Mouse (Mus musculus) megakaryocyte, adult 5-6 weeks (primary cell): ENCODE measurements around the gene Galnt10. TPM values are rescaled to one million over a fixed set of nuclear protein-coding genes. Genes with fewer than 3 reads are reported as not detected.

ENCODE experiments used
- ATAC-seq: 2 replicates; pipeline ENCODE4 v1.8.0; 2016; ENCODE audit warnings: mild to moderate bottlenecking, inconsistent platforms; ENCODE audit not compliant: poor library complexity, severe bottlenecking
- total RNA-seq, 2 experiments: library from RNA; stranded (forward) in 1 of 2; stranded (reverse) in 1 of 2; fragments of 153-499, 151-499 nt in 1 of 2; fragments of 221-1000, 200-1000 nt in 1 of 2; gene quantifications; 2 replicates each; pipeline versions ENCODE4 v1.2.3 to v1.2.4; 2015 to 2017

The Galnt10 gene
- total RNA-seq (2015), result 14.6 and 16.6 TPM in 2 replicates
- total RNA-seq (2017), result 22.2 and 28.7 TPM in 2 replicates

DNA sequence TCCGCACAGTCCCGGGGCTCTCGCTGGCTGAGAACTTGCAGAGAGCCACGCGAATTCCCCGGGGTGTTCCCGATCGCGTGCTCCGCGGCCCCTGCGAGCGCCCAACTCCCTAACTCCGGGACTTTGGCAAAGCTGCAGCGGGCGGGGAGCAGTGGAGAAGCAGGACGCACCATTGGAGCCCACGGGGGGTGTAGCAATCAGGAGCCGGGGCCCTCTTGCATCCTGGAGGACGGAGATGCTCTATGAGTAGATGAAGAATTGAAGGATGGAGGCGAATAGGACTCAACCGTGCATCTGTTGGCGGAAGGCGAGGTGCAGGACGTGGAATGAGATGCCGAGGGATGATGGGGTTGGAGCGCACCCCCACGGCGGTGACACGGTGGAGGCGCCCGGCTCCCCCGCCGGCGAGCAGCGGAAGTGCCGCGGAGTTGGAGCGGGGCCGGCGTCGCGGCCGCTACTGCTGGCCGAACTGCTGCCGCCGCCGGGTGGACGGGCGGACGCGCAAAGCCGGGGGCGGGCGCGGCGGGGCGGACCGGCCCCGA, at the start of gene Galnt10:
TSS of gene Galnt10 (plus strand) at position 425 of the 542 bp plus-strand sequence.
- peak; percentile 82 for ATAC-seq

DNA sequence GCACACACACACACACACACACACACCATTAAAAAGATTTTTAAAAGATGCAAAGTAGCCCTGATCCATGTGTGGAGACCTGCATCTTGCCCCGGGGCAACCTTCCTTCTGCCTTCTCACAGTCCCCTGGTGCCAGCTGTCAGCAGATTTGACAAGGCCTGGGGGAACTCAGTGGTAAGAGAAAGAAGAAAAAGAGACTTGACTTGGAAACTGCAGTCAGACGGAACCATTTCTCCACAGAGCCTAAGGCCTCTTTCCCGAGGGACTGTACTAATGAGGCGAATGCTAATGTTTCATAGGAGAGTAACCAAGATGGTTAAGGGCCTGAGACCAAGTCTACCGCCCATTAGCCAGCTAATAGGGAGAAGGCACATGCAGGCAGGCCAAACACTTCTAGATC, 49.3 kb upstream of the Galnt10 start:
- no peak for ATAC-seq

DNA sequence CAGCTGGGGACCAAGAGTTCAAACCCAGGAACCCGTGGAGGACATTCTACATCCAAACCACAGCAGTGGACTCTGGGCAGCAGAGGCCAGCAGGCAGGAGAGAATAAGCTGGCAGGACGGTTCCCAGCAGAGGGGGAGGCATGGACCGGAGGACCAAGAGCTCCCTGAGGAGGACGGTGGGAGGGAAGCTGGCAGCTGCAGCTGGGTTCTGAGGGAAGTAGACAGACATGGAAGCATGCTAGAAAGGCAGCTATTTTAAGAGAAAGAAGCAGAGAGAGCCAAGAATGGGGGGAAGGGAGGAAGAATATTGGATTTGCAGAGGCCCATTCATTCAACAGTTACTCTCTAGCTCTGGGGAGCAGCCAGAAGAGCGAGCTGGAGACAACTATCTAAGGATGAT, 47.1 kb upstream of the Galnt10 start:
- no peak for ATAC-seq

DNA sequence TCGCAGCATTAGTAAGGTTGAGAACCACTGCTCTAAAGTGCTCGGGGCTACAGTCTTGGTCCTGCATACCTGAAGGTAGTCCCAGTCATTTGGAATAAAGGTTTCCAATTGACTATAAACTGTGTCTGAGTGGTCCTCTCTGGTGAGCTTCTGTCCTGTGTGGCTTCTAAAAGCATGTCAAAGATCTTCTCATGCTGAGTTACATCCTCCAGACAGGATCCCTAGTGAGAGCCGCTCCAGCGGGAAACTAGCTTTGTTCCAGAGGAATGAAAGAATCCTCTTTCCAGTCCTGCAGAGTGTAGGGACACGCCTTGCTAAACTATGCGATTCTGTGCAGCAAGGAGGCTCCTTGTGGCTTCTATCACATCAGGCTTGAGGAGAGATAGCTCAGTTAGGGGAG, 45.9 kb upstream of the Galnt10 start:
- no peak for ATAC-seq

DNA sequence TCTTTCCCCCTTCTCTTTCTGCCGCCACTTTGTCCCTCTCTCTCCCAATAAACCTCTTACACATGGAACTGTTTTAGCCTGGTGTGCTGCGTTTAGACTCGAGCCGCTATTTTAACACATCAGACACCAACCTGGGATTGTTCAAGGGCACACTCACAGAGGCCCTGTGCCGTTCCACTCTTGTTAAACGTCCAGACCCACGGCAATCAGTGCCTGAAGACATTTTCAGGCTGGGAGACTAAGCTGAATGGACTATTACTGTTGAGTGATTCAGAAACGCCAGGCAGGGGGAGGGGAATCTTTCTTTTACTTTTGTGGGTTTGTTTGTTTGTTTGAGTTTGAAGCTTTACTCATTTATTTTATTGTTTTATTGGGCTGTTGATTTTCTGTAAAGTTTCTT, 45.1 kb upstream of the Galnt10 start:
- ATAC-seq, result no peak

DNA sequence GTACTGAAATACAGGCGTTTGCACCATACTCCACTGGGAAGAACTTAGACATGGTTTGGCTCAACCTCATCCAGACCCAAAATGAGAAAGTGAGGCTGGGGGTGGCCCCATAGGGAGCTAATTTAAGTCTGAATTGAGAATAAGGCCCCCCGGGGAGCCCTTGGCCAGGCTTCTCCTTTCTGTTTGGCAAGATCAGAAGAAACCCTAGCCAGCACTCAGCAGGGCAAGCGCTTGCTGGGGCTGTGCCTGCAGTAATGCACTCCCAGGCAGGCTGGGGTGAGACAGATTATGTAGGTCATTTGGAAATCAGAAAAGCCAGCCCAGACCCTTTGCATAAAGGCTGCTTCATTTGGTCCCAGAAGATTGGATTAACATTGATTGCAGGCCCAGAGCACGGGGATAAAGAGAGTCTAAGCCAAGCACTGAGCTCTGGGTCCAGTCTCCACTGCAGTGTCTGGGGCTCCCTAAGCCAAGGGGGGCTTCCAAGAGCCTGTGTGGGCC, 44.6 kb upstream of the Galnt10 start:
- no peak for ATAC-seq

DNA sequence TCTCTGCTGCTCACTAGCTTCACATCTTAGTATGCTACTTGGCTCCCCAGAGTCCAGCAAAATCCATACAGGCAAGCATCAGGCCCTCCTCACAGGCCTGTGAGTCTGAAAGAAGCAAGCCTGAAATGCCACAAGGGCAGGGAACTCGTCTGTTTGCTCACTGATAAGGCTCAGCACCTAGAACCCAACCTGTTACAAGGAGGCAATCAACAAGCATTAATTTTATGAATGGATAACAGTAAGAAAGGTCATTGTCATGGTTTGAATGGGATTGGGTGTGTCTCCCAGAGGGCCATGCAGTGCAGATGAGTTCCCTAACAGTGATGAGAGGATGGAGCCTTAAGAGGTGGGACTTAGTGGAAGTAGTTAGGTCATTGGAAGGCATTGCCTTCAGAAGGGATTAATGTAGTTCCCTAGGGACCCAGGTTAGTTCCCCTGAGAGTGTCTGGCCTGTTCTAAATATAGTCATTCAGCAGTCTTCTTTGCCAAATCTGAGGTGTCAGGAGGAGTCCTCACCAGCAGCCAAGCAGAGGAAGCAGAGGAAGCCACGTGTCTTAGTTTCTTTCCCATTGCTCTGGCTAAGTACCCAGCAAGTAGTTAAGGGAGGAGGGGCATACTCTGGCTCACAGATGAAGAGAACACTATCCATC, 43.3 kb upstream of the Galnt10 start:
- ATAC-seq, result no peak

DNA sequence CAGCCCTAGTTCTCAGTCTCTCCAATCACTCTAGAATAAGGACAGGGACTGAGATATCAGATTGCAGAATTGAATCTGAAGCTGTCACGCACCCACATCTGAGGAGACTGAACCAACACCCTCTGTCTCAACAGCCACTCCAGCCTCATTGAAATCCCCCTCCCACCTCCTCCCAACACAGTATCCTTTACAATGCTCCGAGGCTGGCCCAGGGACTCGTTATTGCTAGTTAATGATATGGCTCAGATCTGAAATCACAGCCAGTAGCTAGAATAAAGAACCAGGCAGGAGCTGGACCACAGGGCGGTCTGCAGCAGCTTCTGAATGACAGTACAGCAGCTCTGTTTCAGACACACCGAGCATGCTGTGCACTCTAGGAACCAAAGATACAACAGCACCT, 40.2 kb upstream of the Galnt10 start:
- no peak for ATAC-seq

DNA sequence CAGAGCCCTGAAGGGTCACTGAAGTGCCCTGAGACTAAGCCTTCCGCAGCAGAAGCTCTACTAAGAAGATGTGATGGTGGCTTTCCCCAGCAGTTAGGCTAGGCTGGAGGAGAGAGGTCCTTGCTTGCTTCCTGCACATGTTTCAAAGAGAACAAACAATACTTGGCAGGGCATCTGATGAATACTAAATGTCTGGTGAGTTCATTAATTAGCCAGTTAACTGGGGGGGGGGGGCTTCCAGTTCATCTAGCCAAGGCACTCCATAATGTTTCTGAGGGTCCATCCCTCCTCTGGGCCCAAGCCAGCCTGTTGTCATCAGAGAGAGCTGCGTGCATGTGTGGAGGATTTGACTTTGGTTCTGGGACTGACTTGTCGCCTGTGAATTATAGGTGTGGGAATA, 39.6 kb upstream of the Galnt10 start:
- no peak for ATAC-seq

DNA sequence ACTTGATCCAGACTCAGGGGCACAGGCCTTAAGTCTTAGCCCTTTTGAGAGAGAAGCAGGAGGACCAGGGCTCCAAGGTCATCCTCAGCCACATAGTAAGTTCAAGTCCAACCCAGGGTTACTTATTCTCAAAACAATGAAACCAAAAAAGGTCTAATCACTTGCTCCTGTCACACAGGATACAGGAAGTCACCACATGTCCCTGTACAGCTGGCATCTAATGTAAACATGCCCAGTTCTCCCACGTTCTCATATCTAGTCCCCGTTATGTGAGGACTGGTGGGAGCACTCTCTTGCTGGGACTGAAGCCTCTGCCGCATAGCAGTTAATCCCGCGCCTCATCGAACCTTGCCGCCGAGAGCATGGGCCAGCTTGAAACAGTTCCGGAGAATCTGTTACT, 30.7 kb upstream of the Galnt10 start:
- ATAC-seq, result no peak

DNA sequence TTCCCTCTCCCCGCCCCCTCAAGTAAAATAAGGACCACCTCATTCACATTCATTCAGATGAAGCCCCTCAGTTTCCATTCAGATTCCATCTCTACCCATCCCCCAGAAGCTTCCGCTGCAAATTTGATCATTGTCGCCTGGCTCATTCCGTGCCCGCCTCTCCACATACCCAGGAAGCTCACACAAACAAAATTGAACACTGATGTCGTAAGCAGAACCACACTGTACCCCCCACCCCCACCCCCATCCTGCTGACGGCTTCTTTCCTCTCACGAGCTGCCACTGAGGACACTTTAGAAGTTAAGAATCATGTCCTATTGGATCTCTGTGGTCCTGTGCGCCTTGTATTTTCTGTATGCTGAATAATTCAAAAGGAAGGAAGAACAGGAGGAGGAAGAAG, 30.0 kb upstream of the Galnt10 start:
- no peak for ATAC-seq

DNA sequence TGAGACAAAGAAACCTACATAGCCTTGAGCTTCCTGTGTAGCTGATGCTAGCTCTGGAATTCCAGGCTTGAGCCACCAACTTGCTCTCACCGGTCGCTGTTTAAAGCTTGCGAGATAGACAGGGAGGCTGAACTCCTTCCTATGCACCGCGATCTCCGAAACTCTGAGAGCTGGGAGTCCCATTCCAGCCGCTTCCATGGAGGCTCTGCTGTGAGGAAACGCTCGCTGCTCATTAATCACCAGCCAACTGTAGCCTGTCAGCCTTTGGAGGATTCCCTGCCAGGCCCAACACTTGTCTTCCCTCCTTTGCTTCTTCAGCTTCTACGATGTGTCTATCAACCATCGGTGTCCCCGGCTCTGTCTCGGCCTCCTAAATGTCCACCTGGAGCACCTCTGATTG, 29.4 kb upstream of the Galnt10 start:
- no peak for ATAC-seq

DNA sequence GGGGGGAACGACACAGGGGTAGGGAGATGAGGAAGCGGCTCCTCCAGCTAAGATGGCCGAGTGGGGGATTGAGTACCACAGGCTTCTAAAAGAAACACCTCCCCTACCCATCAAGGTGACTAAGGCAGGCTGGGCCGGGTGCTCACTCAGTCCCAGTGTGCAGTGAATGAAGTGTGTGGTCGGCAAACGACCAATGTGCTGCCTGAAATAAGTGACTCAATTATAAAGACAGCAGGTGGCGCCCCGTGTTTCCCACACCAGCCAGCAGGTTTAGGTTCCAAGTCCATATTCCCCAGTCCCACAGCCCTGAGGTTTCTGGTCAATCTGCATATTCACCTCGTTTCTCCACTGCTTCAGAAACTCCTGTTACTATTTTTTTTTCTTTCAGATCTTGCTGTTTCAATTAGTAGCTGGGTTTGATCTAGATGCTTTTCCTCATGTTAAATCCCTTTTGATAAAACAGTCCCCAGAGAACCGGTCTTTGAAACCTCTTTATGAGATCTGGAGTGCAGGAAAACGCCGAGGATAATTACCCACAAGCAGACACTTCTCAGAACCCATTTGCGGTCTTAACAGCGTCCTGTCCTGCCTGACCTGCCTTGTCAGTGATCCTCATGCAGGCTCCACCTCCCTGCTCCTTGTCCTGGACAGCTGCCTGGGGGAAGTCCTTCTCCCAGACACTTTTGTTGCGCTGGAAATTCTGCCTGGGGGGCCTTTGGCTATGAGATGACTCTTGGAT, 27.5 kb upstream of the Galnt10 start:
- ATAC-seq, result peak; percentile 59; the same call in 1 of the 2 replicates

DNA sequence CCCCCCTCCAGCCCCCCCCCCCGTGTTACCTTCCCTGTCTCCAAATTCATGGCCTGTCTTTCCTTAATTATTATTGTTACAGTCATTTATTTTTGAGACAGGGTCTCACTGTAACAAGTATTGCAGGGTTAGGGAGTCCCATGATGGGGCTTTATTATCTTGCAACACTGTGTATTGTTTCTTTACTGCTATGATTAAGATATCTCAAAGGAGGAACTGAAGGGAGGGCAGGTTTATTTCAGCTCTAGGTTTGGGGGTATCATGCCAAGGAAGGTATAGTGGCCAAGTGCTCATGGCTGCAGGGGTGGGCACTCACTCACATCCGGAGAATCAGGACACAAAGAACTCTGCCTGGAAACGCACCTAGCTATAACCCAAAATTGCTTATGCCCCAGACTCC, 23.8 kb upstream of the Galnt10 start:
- no peak for ATAC-seq

DNA sequence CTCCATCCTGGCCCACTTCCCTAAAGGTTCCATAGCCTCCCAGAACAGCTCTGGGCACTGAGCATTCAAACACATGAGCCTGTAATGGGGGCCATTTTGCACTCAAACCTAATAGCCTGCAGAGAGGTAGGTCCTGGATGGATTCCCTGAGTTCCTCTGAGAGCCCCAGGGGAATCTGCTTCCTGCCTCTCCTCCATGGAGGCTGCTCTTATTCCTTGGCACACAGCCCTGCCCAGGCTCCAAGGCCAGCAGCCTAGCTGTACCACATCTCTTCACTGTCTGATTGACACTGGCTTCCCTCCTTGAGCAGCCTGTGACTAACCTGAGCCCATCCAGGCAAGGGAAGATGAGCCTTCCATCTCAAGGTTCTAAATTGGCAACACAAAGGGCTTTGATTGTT, 23.4 kb upstream of the Galnt10 start:
- no peak for ATAC-seq

DNA sequence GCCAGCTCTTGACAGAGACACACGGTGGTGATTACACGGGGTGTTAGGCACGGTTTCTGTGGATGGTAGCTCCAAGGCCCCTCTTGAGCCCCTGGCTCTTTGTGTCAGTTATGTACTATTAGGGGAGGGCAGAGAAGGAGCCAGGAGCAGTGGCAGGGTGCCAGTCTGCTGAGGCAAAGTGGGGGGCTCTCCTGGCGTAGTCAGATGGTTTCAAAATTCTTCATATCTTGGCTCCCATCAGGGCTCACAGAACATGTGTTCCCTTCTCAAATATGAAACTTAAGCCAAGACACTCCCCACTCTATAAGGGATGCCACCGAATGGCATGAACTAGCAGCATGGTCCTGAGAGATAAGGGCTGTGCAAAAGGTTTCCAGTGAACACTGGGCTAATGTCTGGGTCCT, 20.8 kb upstream of the Galnt10 start:
- ATAC-seq, result 0 out of 2 replicates have a peak, but pooled peaks have one; percentile 18

DNA sequence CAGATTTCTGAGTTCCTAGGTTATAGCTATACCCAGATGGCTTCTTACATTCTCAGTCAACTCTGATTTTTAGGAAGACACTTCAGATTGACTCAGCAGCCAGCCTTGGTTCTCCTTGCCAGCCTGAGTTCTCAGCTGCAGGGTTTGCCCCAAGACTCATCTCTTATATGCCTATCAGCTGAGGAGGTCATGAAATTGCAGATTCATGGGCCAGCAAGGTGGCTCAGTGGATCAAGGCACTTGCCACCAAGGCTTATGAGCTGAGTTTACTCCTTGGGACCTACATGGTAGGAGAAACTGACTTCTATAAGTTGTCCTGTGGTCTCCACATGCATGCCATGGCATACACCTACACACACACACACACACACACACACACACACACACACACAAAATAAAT, 19.8 kb upstream of the Galnt10 start:
- no peak for ATAC-seq

DNA sequence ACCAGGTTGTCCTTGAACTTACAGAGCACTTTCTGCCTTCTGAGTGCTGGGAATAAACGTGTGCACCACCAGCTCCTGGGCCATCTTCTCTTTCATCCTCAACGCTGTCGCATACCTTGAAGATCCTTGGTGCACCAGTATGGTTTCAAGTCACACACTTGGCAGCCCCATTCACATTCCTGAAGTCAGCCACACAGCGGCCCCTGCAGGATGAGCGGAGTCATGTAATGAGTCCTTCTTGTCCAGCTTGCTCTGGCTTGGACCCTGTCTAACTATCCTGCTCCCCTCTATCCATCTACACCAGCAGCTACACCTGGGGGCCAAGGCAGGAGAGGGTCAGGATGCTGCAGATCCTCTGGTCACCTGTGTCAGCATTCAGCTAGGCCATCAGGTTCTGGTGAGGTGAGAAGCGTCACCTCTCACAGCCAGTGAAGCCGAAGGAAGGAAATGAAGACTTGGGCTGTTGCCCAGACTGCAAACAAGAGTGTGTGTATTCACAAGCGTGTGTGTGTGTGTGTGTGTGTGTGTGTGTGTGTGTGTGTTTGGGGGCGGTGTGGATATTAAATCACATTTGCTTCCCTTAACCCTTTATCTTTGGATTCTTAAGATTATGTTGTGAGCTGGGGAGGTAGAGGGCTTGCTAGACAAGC, 18.0 kb upstream of the Galnt10 start:
- 0 out of 2 replicates have a peak, but pooled peaks have one; percentile 21 for ATAC-seq

DNA sequence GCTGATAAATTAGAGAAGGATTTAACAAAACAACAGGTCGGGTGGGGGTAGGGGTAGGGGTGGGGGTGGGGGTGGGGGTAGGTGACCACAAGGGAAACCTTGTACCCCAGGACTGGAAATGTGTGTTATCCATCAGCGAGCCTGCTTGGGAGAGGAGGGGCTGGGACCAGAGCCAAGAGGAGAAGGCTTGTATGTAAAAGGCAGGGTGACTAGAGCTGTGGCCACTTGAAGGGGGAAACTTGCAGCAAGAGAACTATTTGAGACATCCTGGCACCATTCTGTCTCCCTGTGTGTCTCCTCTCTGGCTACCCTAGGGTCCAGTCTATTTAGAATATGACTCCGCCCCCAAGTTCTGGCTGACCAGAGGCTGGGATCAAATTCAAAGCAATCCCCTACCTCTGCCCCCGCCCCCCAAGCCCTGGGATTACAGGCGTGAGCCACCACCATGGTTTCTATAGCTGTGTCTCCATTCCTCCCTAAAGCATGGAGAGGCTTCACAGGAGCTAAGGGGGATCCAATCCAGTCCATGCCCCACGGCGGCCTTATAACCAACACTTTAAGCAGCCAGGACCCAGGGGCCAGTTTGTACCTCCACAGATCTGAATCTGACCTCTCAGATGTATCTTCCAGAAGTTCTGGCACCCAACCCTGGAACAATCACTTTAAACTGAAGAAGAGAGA, 13.3 kb upstream of the Galnt10 start:
- no peak for ATAC-seq

DNA sequence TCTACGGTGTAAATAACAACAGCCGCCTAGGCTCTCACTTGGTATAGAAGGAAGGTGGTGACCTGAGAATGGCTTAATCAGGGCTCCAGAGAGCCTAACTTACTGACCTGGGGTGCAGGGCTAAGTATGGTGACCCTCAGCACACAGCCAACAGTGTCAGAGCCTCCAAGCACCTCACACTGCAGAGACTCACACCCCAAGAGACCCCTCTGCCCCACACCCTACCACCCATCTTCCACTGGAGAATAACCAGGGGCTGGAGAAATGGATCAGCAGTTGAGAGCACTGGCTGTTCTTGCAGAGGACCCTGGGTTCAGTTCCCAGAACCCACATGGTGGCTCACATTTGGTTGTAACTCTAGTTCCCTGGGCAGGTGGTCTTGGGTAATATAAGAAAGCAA, 12.2 kb upstream of the Galnt10 start:
- no peak for ATAC-seq
